Mouse (Mus musculus) retina, postnatal 7 days (tissue): ENCODE measurements at regions not wholly inside any gene's neighbourhood (a gene's known extent, or its start where the extent isn't known, plus 50 kb on each side); places are given as distances from the start of the nearest gene placed in this dataset.

Experiments used
- DNase-seq: peaks from one replicate; pipeline ENCODE4 v3.0.0-alpha.2; 2012; ENCODE audit warnings: low read depth, low spot score

- no peak for DNase-seq
Observed at GRCm38 (mm10) chr8:90192856-90193255, 155.3 kb downstream of the Tox3 start.

GRCm38 (mm10) chr8:90182807-90183206 is 165.3 kb downstream of the Tox3 start:
- DNase-seq, result no peak

- no peak for DNase-seq
Observed at GRCm38 (mm10) chr8:90176771-90177170, 171.4 kb downstream of the Tox3 start.

- DNase-seq, result peak; percentile 6
Observed at GRCm38 (mm10) chr8:90176335-90176734, 171.8 kb downstream of the Tox3 start.

- no peak for DNase-seq
Observed at GRCm38 (mm10) chr8:90166639-90167038, 181.5 kb downstream of the Tox3 start.

- DNase-seq, result no peak
Observed at GRCm38 (mm10) chr8:90151477-90151876, 196.7 kb downstream of the Tox3 start.

- DNase-seq, result no peak
Observed at GRCm38 (mm10) chr8:90149903-90150302, 198.2 kb downstream of the Tox3 start.

GRCm38 (mm10) chr8:90134626-90135025 is 213.5 kb downstream of the Tox3 start:
- no peak for DNase-seq

- DNase-seq, result no peak
Observed at GRCm38 (mm10) chr8:90130704-90131267, 217.4 kb downstream of the Tox3 start.

GRCm38 (mm10) chr8:90125426-90125825 is 222.7 kb downstream of the Tox3 start:
- DNase-seq, result no peak

- no peak for DNase-seq
Observed at GRCm38 (mm10) chr8:90123101-90123500, 225.0 kb downstream of the Tox3 start.

GRCm38 (mm10) chr8:90121935-90122334 is 226.2 kb downstream of the Tox3 start:
- no peak for DNase-seq

GRCm38 (mm10) chr8:90121017-90121416 is 227.1 kb downstream of the Tox3 start:
- DNase-seq, result no peak

- no peak for DNase-seq
Observed at GRCm38 (mm10) chr8:90115436-90115835, 232.7 kb downstream of the Tox3 start.

- no peak for DNase-seq
Observed at GRCm38 (mm10) chr8:90100509-90100908, 247.6 kb downstream of the Tox3 start.

GRCm38 (mm10) chr8:90082630-90083029 is 265.5 kb downstream of the Tox3 start:
- no peak for DNase-seq

GRCm38 (mm10) chr8:90076381-90076780 is 271.8 kb downstream of the Tox3 start:
- no peak for DNase-seq

GRCm38 (mm10) chr8:90075796-90076195 is 272.3 kb downstream of the Tox3 start:
- no peak for DNase-seq

- DNase-seq, result no peak
Observed at GRCm38 (mm10) chr8:90070006-90070405, 278.1 kb downstream of the Tox3 start.

GRCm38 (mm10) chr8:90069411-90069993 is 278.6 kb downstream of the Tox3 start:
- no peak for DNase-seq

GRCm38 (mm10) chr8:90068441-90068840 is 279.7 kb downstream of the Tox3 start:
- no peak for DNase-seq

- no peak for DNase-seq
Observed at GRCm38 (mm10) chr8:90064381-90064780, 283.8 kb downstream of the Tox3 start.

GRCm38 (mm10) chr8:90063291-90063690 is 284.9 kb downstream of the Tox3 start:
- no peak for DNase-seq
